Mouse (Mus musculus): ENCODE data around the gene Ppp1r13l.
A peak's percentile ranks its signal among the peaks of the same experiment; 100 is the strongest.

Gene Ppp1r13l

DNA sequence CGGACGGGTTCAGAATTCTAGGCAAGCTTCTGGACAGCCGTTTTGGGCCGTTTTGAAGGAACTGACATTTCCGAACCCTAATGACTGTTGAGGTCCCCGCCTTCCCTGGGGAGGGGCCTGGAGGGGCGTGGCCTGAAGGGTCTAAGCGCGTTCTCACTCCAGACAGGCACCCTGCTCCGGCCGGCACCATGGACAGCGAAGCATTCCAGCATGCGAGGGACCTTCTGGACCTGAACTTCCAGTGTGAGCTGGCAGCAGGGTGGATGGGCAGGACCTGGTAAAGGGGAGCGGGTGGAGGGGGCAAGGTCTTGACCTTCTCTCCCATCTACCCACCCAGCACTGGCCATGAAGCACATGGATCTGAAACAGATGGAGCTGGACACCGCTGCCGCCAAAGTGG lies 8.8 kb downstream of the Ppp1r13l start:
- DNase-seq (ENCODE audit: low spot score) = no peak

- DNase-seq (ENCODE audit: low spot score) = no peak
Observed at GRCm38 (mm10) chr7:19369823-19370425, 10.4 kb downstream of the Ppp1r13l start.

- DNase-seq (ENCODE audit: low spot score) = no peak
Observed at GRCm38 (mm10) chr7:19373367-19373766, 13.8 kb downstream of the Ppp1r13l start.

GRCm38 (mm10) chr7:19375368-19375767 lies 15.8 kb downstream of the Ppp1r13l start:
- DNase-seq (ENCODE audit: low spot score) = no peak

GRCm38 (mm10) chr7:19376019-19376418 lies 16.5 kb downstream of the Ppp1r13l start:
- no peak for DNase-seq (ENCODE audit: low spot score)

GRCm38 (mm10) chr7:19378049-19378448 lies 18.5 kb downstream of the Ppp1r13l start:
- DNase-seq (ENCODE audit: low spot score) = no peak

GRCm38 (mm10) chr7:19381377-19382165 lies 22.0 kb downstream of the Ppp1r13l start, which contains the start of gene Ercc2:
TSS of gene Ercc2 (plus strand) at chr7:19382010.
- DNase-seq (ENCODE audit: low spot score) = peak; percentile 96

DNA sequence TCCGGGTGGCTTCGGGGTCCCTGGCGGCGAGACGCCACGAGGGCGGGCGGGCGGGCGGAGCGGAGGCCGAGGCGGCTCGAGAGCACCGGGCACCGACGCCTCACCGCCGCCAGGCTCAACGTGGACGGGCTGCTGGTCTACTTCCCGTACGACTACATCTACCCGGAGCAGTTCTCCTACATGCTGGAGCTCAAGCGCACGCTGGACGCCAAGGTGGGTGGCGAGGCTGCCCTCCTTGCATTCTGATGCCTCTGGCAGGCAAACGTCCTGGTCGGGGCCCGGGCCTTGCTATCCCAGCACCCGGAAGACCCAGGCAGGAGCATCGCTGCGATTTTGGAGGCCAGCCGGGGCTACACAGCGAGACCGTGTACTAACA lies 22.6 kb downstream of the Ppp1r13l start:
- DNase-seq (ENCODE audit: low spot score) = no peak

DNA sequence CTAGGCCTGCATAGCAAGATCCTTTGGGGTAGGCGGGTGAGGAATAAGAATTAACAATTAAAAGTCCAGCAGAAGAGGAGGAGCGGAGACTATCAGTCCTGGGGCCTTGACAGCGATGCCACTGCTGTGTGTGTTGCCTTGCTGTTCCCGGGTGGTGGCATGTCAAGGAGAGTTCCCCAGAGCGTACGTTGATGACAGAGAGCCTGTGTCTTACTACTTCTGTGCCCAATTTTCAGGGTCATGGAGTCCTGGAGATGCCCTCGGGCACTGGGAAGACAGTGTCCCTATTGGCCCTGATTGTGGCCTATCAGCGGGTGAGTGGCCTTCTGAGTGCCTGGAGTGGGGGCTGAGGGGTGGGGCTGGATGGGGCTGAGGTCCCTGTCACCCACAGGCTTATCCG lies 24.2 kb downstream of the Ppp1r13l start:
- no peak for DNase-seq (ENCODE audit: low spot score)

DNA sequence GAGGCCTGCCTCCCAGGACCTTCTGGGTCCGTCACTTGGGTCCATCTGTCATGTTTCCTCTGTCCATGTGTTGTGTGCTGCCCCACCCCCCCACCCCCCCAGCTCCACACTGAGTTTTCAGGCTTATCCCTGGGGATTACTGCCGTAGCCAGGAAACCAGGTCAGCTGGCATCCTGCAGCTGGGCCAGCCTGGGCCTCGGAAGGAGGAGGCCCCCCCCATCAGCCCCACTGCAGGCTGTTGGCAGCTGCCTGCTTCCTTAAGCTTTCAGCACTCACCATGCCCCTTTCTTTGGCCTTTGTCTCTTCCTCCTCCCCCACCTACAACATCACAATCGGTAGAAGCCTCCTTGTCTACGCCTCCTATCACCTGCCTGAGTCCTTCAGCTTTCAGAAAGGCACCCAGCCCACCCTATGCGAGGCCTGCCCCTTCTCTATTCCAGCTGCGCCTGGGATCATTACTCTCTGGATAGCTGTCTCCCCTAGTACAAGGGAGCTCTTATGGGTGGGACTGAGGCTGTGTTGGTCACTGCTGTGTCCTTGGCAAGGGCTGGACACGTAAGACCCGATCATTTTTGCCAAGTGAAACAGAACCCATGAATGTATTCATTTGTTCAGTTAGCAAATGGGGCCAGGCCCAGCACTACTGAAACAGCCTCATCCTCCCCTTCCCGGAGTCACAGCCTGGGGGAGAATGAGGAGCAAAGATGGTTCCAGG lies 29.3 kb downstream of the Ppp1r13l start:
- DNase-seq (ENCODE audit: low spot score) = no peak

DNA sequence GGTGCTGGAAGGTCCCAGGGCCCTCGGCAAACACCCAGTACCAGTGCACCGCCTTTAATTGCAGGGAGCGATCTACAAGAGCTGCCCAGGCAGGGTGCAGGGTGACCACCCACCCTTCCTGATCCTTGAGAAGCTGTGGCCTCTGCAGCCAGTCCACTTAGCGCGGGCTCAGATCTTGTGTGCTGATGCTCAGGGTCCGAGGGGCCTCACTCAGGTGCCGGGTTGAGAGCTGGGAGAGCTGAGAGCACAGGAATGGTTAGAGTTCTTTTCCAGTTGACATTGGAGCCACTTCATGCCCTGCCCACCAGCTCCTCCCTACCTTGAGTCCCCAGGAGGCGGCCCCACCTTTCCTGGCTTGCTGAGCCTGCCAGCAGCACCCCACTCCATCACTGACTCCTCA lies 34.9 kb downstream of the Ppp1r13l start:
- no peak for DNase-seq (ENCODE audit: low spot score)

DNA sequence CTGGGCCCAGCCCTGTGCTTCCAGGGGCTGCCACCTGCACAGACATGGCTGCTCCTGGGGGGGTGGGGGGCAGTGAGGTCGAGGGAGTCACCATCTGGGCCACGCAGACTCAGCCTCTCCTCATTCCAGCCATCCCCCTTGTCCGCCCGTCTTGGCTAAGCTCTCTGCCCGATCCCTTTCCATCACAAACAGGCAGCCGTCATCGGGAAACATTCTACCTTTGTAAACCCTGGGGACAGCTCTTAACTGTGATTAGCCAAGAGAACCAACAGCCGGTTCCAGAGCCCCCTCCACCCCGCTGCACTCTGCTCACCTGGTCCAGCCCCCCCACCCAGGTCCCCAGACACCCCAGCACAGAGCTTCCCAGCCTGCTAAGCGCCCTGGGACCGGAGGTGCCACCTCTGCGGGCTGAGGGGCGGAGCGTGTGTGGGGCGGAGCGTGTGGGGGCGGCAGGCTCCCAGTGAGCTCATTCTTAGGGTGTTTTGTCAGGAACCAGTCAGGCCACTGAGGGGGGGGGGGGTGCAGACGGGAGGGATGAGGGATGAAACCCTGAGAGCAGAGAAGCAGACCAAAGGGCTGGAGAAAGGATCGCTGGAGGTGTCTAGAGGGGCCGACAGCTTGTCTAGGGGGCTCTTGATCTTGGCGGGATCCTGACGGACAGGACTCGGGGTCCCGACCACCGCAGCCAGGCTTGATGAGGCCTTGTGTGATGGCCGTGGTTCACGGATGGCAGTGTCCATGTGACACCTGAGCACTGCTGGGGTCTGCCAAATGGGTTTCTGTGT lies 40.1 kb downstream of the Ppp1r13l start:
- DNase-seq (ENCODE audit: low spot score) = no peak

- DNase-seq (ENCODE audit: low spot score) = no peak
Observed at GRCm38 (mm10) chr7:19400946-19401345, 41.4 kb downstream of the Ppp1r13l start.

DNA sequence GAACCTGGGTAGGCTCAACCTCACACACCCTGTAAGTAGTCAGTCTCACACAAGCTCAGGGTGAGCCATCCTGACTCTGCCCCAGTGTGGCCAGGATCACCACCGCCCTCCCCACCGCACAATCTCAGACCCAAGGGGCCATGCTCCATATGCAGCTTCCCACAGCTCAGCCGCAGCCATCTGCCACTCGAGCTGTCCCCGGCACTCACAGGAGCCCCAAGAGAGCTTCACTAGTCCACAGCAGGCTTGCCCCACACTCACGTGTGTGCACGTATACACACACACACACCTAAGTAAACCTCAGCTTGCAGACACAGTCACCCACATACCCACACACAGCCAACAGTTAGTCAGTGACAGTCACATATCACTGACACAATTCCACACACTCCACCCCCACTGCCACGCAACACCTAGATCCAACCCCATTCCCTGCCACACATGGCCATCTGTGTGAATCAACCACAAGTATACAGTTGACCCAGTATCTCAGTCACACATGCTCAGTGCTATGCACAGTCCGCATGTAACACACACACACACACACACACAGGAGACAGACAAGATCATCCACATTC lies 43.1 kb downstream of the Ppp1r13l start:
- no peak for DNase-seq (ENCODE audit: low spot score)

GRCm38 (mm10) chr7:19403731-19404296 lies 44.3 kb downstream of the Ppp1r13l start, which contains the start of gene Klc3:
TSS of gene Klc3 (minus strand) at chr7:19404104.
- no peak for DNase-seq (ENCODE audit: low spot score)

DNA sequence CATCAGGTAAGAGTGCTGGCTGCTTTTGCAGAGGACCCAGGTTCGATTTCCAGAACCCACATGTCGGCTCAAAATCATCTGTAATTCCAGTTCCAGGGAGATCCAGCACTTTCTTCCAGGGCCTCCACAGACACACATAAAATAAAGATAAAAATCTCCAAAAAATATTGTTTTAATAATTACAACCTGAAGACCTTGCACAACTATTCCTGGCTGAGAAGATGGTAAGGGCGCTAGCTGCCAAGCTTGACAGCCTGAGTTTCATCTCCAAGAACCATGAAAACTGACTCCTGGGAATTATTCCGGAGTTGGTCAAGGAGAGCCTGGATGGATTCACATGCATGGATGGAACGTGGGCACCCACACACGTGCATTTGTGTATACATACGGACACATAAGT lies 44.9 kb downstream of the Ppp1r13l start, which contains the start of gene Ckm:
TSS of gene Ckm (plus strand) at position 301 of the 400 bp plus-strand sequence.
- no peak for DNase-seq (ENCODE audit: low spot score)

DNA sequence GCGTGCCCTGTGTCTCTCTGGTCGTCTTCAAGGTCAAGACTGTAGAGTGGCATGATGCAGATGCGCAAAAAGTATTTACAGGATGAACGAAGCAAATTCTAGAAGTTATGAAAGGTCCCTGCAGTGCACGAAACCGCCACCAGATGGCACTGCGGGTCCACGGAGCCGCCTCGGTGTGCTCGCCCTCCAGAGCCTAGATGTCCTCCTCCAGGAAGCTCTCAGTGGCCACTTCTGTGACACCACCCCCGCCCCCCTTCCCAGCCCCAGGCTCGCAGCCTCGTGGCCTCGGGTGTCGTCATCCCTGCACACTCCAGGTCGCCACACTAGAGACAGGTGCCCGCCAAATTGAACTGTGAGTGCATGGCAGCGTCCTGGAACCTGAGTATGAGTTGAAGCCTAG lies 45.9 kb downstream of the Ppp1r13l start:
- DNase-seq (ENCODE audit: low spot score) = peak; percentile 61

- DNase-seq (ENCODE audit: low spot score) = no peak
Observed at GRCm38 (mm10) chr7:19409753-19410152, 50.2 kb downstream of the Ppp1r13l start.

GRCm38 (mm10) chr7:19410766-19411344 lies 51.3 kb downstream of the Ppp1r13l start:
- DNase-seq (ENCODE audit: low spot score) = no peak

- no peak for DNase-seq (ENCODE audit: low spot score)
Observed at GRCm38 (mm10) chr7:19411783-19412182, 52.2 kb downstream of the Ppp1r13l start.

GRCm38 (mm10) chr7:19413525-19413924 lies 54.0 kb downstream of the Ppp1r13l start:
- no peak for DNase-seq (ENCODE audit: low spot score)

Measured in adipocyte (in vitro differentiated cells).